Mouse (Mus musculus) bone marrow, adult 2 months (tissue): Measurements from ENCODE around the gene Psat1. TPM values are rescaled to one million over a fixed set of nuclear protein-coding genes. Genes with fewer than 3 reads are reported as not detected.

Source experiments
- H3K27ac ChIP-seq: fragments of 200-500 bp; 2 replicates; pipeline ENCODE4 v1.5.1; 2012; ENCODE audit warnings: low read depth, mild to moderate bottlenecking, control low read depth, inconsistent platforms, low read length; ENCODE audit not compliant: control insufficient read depth, poor library complexity, insufficient read depth
- H3K4me1 ChIP-seq: fragments of 200-500 bp; 2 replicates; pipeline ENCODE4 v1.6.1; 2011; ENCODE audit warnings: low read length; ENCODE audit not compliant: control insufficient read depth, insufficient read depth
- H3K4me3 ChIP-seq: fragments of 200-500 bp; replicated peaks from 2 replicates; pipeline ENCODE3; 2011; ENCODE audit warnings: mild to moderate bottlenecking, low read depth, low read length, control low read depth; ENCODE audit not compliant: control insufficient read depth
- CTCF ChIP-seq: fragments of 200-500 bp; IDR thresholded peaks from 2 replicates; pipeline ENCODE4 v1.5.1; 2011; ENCODE audit warnings: low read length, control low read depth; ENCODE audit not compliant: control insufficient read depth, insufficient read depth
- POLR2A ChIP-seq: fragments of 200-500 bp; IDR thresholded peaks from 2 replicates; pipeline ENCODE4 v1.6.1; 2011; ENCODE audit warnings: low read depth, mild to moderate bottlenecking, control low read depth, low read length, borderline replicate concordance; ENCODE audit not compliant: control insufficient read depth
- WGBS: fragments of 180-500 bp; shearing (Covaris S2); methylation state at CpG from one replicate; pipeline ENCODE4 v1.1.7; 2018; 5-methylcytosine and 5-hydroxymethylcytosine counted together
- polyA plus RNA-seq: library from polyadenylated mRNA; stranded (reverse); fragments of >200 nt; gene quantifications from 2 replicates; pipeline ENCODE4 v1.2.4, GENCODE M21; 2011; ENCODE audit warnings: low replicate concordance; ENCODE audit not compliant: missing spikeins, insufficient read depth, insufficient read length

The Psat1 gene
- polyA plus RNA-seq, 1 experiment: 55.1 TPM

DNA sequence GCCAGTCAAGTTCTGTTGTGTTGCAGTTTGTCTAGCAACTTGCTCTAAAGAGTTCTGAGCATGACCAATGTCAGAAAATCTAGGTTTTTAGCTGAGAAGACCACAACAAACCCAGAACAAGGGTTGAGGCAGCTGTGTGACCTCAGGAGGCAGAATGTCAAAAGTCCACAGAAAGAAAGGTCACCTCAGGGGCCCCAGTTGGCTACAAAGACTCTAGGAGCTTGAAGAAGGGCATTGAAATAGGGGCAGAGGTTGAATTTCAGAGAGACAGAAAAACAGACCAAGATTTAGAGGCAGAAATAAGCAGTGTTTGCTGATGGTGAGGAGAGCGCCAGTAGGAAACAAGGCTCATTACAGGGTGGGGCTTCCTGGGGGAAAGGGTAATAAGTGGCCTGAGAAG lies 81.0 kb downstream of the Psat1 start:
- 77% methylated on average over 1 of the region's 1 CpGs for WGBS
- Histone ChIP-seq H3K4me3 (no peak overlapping the region), H3K27ac (no peak overlapping the region), H3K4me1 (no peaks in the 10 kb centered on the region; the same call in 1 of the 2 replicates)
- TF ChIP-seq CTCF (no peak), POLR2A (no peak)

- Histone ChIP-seq H3K4me3 (no peak overlapping the region), H3K4me1 (no peaks in the 10 kb centered on the region; the same call in 1 of the 2 replicates), H3K27ac (no peak overlapping the region)
- TF ChIP-seq POLR2A (no peak), CTCF (no peak)
Observed at GRCm38 (mm10) chr19:15865431-15865830, 81.7 kb downstream of the Psat1 start.

DNA sequence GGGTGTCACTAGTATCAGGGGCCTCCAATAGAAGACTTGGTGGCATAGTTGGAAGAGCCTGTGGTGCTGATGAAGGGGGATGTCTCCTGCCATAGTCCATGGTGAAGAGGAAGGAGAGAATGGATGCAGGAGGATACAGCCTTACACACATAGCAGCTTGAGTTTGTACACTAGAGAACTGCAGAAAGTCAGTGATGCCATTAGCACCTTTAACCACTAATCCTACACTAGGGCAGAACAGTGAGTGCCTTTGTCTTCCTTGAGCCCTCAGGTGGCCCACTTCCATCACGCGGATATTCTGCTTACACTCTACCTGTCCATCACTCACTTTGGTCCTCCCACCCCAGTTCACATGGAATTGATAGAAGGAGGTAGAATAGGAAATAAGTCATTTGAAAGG lies 83.0 kb downstream of the Psat1 start:
- TF ChIP-seq CTCF (no peak), POLR2A (no peak)
- 82% methylated on average over 2 of the region's 2 CpGs for WGBS
- Histone ChIP-seq H3K27ac (no peak overlapping the region), H3K4me3 (no peak overlapping the region), H3K4me1 (no peaks in the 10 kb centered on the region; the same call in 1 of the 2 replicates)

GRCm38 (mm10) chr19:15855379-15855778 lies 91.8 kb downstream of the Psat1 start:
- Histone ChIP-seq H3K4me1 (no peaks in the 10 kb centered on the region), H3K27ac (no peak overlapping the region), H3K4me3 (no peak overlapping the region)
- 30% methylated on average over 5 of the region's 5 CpGs for WGBS
- no peak for TF ChIP-seq POLR2A

Other genes with a start within 250 kb of the Psat1 start
- 4.3 and 10.9 TPM in 2 replicates for gene Cep78, start 37.7 kb upstream of the Psat1 start, polyA plus RNA-seq
- gene Gnaq, start 185.5 kb upstream of the Psat1 start, polyA plus RNA-seq: 9.0 and 20.0 TPM in 2 replicates